Mouse (Mus musculus) cerebellum, adult 2 months (tissue): ENCODE results near the gene Erv3. TPM values are rescaled to one million over a fixed set of nuclear protein-coding genes. Genes with fewer than 3 reads are reported as not detected.

Experiments
- DNase-seq, 2 experiments: peaks; one replicate each; pipeline ENCODE4 v3.0.0; 2021
- H3K27ac ChIP-seq: fragments of 200-500 bp; 2 replicates; pipeline ENCODE4 v1.5.1; 2012; ENCODE audit warnings: low read length, control low read depth, inconsistent platforms; ENCODE audit not compliant: insufficient read depth
- H3K27me3 ChIP-seq: fragments of 200-500 bp; 2 replicates; pipeline ENCODE4 v1.6.1; 2012; ENCODE audit warnings: inconsistent platforms, mild to moderate bottlenecking, low read length, moderate library complexity; ENCODE audit not compliant: control insufficient read depth, insufficient read depth
- H3K4me1 ChIP-seq: fragments of 200-500 bp; 2 replicates; pipeline ENCODE4 v1.6.1; 2011; ENCODE audit warnings: low read length; ENCODE audit not compliant: control insufficient read depth, insufficient read depth
- H3K4me3 ChIP-seq: fragments of 200-500 bp; replicated peaks from 2 replicates; pipeline ENCODE3; 2011; ENCODE audit warnings: mild to moderate bottlenecking, low read depth, low read length, control low read depth; ENCODE audit not compliant: insufficient read depth
- CTCF ChIP-seq: fragments of 200-500 bp; IDR thresholded peaks from 2 replicates; pipeline ENCODE4 v1.5.1; 2011; ENCODE audit warnings: low read depth, mild to moderate bottlenecking, control low read depth, low read length, moderate library complexity, borderline replicate concordance; ENCODE audit not compliant: insufficient read depth
- POLR2A ChIP-seq: fragments of 200-500 bp; IDR thresholded peaks from 2 replicates; pipeline ENCODE4 v1.6.1; 2011; ENCODE audit warnings: low read length, control low read depth, borderline replicate concordance; ENCODE audit not compliant: insufficient read depth
- WGBS: fragments of 180-500 bp; shearing (Covaris S2); methylation state at CpG from one replicate; pipeline ENCODE4 v1.1.7; 2018; 5-methylcytosine and 5-hydroxymethylcytosine counted together
- polyA plus RNA-seq: library from polyadenylated mRNA; depleted of rRNA; stranded (reverse); fragments of >200 nt; gene quantifications from 2 replicates; pipeline ENCODE4 v1.2.3, GENCODE M21; 2012

Erv3 gene
- polyA plus RNA-seq, 1 experiment, result 0.54 TPM

GRCm38 (mm10) chr2:131857838-131858237 is 1.7 kb downstream of the Erv3 start:
- peak in 1 of 2 experiments; percentile 28 for DNase-seq
- Histone ChIP-seq H3K4me3 (no peak overlapping the region), H3K27ac (no peak overlapping the region), H3K4me1 (no peaks in the 10 kb centered on the region; the same call in 1 of the 2 replicates), H3K27me3 (no peaks in the 10 kb centered on the region)
- no peak for TF ChIP-seq POLR2A
- TF ChIP-seq CTCF, result no peak

- 80% methylated on average over 4 of the region's 4 CpGs for WGBS
- H3K27ac ChIP-seq, result no peak overlapping the region
- no peak for TF ChIP-seq CTCF
- TF ChIP-seq POLR2A, result no peak
These were observed 5.8 kb downstream of the Erv3 start for GRCm38 (mm10) chr2:131853719-131854118.

GRCm38 (mm10) chr2:131851333-131852092 is 8.0 kb downstream of the Erv3 start:
- Histone ChIP-seq H3K27ac (no peak overlapping the region), H3K4me1 (no peaks in the 10 kb centered on the region), H3K4me3 (no peak overlapping the region), H3K27me3 (no peaks in the 10 kb centered on the region)
- WGBS, result 86% methylated on average over 12 of the region's 12 CpGs
- TF ChIP-seq POLR2A, result no peak
- DNase-seq, result no peak

More at GRCm38 (mm10) chr2:131853719-131854118, 5.8 kb downstream of the Erv3 start:
- H3K27me3 ChIP-seq, result no peaks in the 10 kb centered on the region
- H3K4me1 ChIP-seq, result no peaks in the 10 kb centered on the region; the same call in 1 of the 2 replicates
- no peak overlapping the region for H3K4me3 ChIP-seq
- DNase-seq, result no peak

GRCm38 (mm10) chr2:131850047-131850446 is 9.5 kb downstream of the Erv3 start:
- Histone ChIP-seq H3K4me3 (no peak overlapping the region), H3K27me3 (no peaks in the 10 kb centered on the region; the same call in 1 of the 2 replicates), H3K4me1 (no peaks in the 10 kb centered on the region; the same call in 1 of the 2 replicates), H3K27ac (no peak overlapping the region)
- TF ChIP-seq CTCF (no peak), POLR2A (no peak)
- WGBS, result 96% methylated on average over 4 of the region's 4 CpGs
- DNase-seq, result no peak

- Histone ChIP-seq H3K27ac (no peak overlapping the region), H3K27me3 (no peaks in the 10 kb centered on the region; the same call in 1 of the 2 replicates), H3K4me1 (no peaks in the 10 kb centered on the region; the same call in 1 of the 2 replicates), H3K4me3 (no peak overlapping the region)
- 11% methylated on average over 10 of the region's 10 CpGs for WGBS
- DNase-seq, result no peak
- TF ChIP-seq POLR2A, result no peak
- TF ChIP-seq CTCF, result no peak
These were observed 11.8 kb downstream of the Erv3 start for GRCm38 (mm10) chr2:131847501-131848359.

- Histone ChIP-seq H3K4me1 (no peaks in the 10 kb centered on the region; the same call in 1 of the 2 replicates), H3K27ac (no peak overlapping the region), H3K4me3 (no peak overlapping the region), H3K27me3 (no peaks in the 10 kb centered on the region; the same call in 1 of the 2 replicates)
- 47% methylated on average over 2 of the region's 2 CpGs for WGBS
- no peak for TF ChIP-seq CTCF
- TF ChIP-seq POLR2A, result no peak
- DNase-seq, result no peak
These were observed 12.7 kb downstream of the Erv3 start for GRCm38 (mm10) chr2:131846811-131847210.

- DNase-seq, result no peak
- TF ChIP-seq CTCF (no peak), POLR2A (no peak)
- Histone ChIP-seq H3K27me3 (no peaks in the 10 kb centered on the region; the same call in 1 of the 2 replicates), H3K27ac (no peak overlapping the region), H3K4me1 (no peaks in the 10 kb centered on the region; the same call in 1 of the 2 replicates), H3K4me3 (no peak overlapping the region)
- WGBS, result 56% methylated on average over 11 of the region's 11 CpGs
These were observed 13.3 kb downstream of the Erv3 start for GRCm38 (mm10) chr2:131846132-131846710.

- H3K27me3 ChIP-seq, result no peaks in the 10 kb centered on the region; the same call in 1 of the 2 replicates
- H3K4me1 ChIP-seq, result no peaks in the 10 kb centered on the region; the same call in 1 of the 2 replicates
- no peak for TF ChIP-seq CTCF
- no peak for TF ChIP-seq POLR2A
- H3K4me3 ChIP-seq, result no peak overlapping the region
- no peak for DNase-seq
- H3K27ac ChIP-seq, result no peak overlapping the region
- WGBS, result 56% methylated on average over 8 of the region's 8 CpGs
These were observed 13.9 kb downstream of the Erv3 start for GRCm38 (mm10) chr2:131845671-131846070.
